Mouse (Mus musculus) forebrain, postnatal 0 days (tissue): ENCODE data around the gene Anks1. TPM values are rescaled to one million over a fixed set of nuclear protein-coding genes. Genes with fewer than 3 reads are reported as not detected.
A peak's percentile ranks its signal among the peaks of the same experiment; 100 is the strongest.

Experiments used
- ATAC-seq: fragments of 200-750 bp; cut with Nextera tagmentation; 2 replicates; pipeline ENCODE4 v1.8.0; 2017; ENCODE audit warnings: mild to moderate bottlenecking, moderate library complexity
- DNase-seq: peaks from one replicate; pipeline ENCODE4 v3.0.0-alpha.2; 2015
- H3K27ac ChIP-seq: fragments of 300-500 bp; sonication (generic); 2 replicates; pipeline ENCODE4 v1.5.1; 2014; ENCODE audit warnings: low read depth, mild to moderate bottlenecking, antibody characterized with exemption, low read length, moderate library complexity, mixed read lengths
- H3K27me3 ChIP-seq: fragments of 300-500 bp; sonication (generic); 2 replicates; pipeline ENCODE4 v1.6.1; 2014; ENCODE audit warnings: mild to moderate bottlenecking, low read length, mixed read lengths; ENCODE audit not compliant: insufficient read depth
- H3K36me3 ChIP-seq: fragments of 300-500 bp; sonication (generic); 2 replicates; pipeline ENCODE4 v1.6.1; 2014; ENCODE audit warnings: mild to moderate bottlenecking, moderate library complexity; ENCODE audit not compliant: insufficient read depth
- H3K4me1 ChIP-seq: fragments of 300-500 bp; sonication (generic); 2 replicates; pipeline ENCODE4 v1.6.1; 2014; ENCODE audit warnings: antibody characterized with exemption; ENCODE audit not compliant: insufficient read depth
- H3K4me2 ChIP-seq: fragments of 300-500 bp; sonication (generic); 2 replicates; pipeline ENCODE4 v1.6.1; 2014; ENCODE audit warnings: low read depth, mild to moderate bottlenecking, moderate library complexity
- H3K4me3 ChIP-seq: fragments of 300-500 bp; sonication (generic); 2 replicates; pipeline ENCODE4 v1.5.1; 2014; ENCODE audit warnings: low read depth, low read length, mixed read lengths
- H3K9ac ChIP-seq: fragments of 300-500 bp; sonication (generic); 2 replicates; pipeline ENCODE4 v1.6.1; 2014; ENCODE audit warnings: mild to moderate bottlenecking
- H3K9me3 ChIP-seq: fragments of 300-500 bp; sonication (generic); 2 replicates; pipeline ENCODE4 v1.6.1; 2016; ENCODE audit warnings: low read length
- CTCF ChIP-seq: sonication (generic); IDR thresholded peaks from 2 replicates; pipeline ENCODE4 v1.5.1; 2016; ENCODE audit warnings: antibody characterized with exemption, control low read depth, low read depth
- WGBS: fragments of 180-500 bp; shearing (Covaris S2); extraction: QIAGEN DNeasy Blood & Tissue Kit; methylation state at CpG from one replicate; pipeline ENCODE4 v1.1.7; 2014; 5-methylcytosine and 5-hydroxymethylcytosine counted together
- polyA plus RNA-seq: library from polyadenylated mRNA; unstranded; fragments of >200 nt; fragmentation: Nextera tagmentation; extraction: Ambion mirVana; gene quantifications from 2 replicates; pipeline ENCODE4 v1.2.1, GENCODE M21; 2015
- total RNA-seq: library from RNA; depleted of rRNA; stranded (reverse); fragments of >200 nt; gene quantifications from 2 replicates; pipeline ENCODE4 v1.2.3, GENCODE M21; 2014

Anks1 gene
- total and polyA plus RNA-seq, 2 experiments from 2014 or later = 21.1 to 67.4 TPM

GRCm38 (mm10) chr17:28013259-28013875, 104.3 kb downstream of the Anks1 start:
- H3K4me2 ChIP-seq = peak overlapping the region; percentile 36
- peak; percentile 84 for DNase-seq
- H3K4me1 ChIP-seq = peaks cover 15% of the 10 kb centered on the region
- no peak overlapping the region for H3K4me3 ChIP-seq
- TF ChIP-seq CTCF = peak; percentile 81
- H3K9ac ChIP-seq = peak overlapping the region; percentile 39; the same call in 1 of the 2 replicates
- no peaks in the 10 kb centered on the region for H3K27me3 ChIP-seq
- H3K27ac ChIP-seq = peak overlapping the region; percentile 62
- H3K9me3 ChIP-seq = no peaks in the 10 kb centered on the region
- 15% methylated on average over 12 of the region's 12 CpGs for WGBS
- peaks cover 3% of the 10 kb centered on the region for H3K36me3 ChIP-seq
- peak; percentile 95 for ATAC-seq

GRCm38 (mm10) chr17:28014449-28014848, 105.3 kb downstream of the Anks1 start:
- ATAC-seq = no peak
- Histone ChIP-seq H3K36me3 (no peaks in the 10 kb centered on the region), H3K4me3 (no peak overlapping the region), H3K4me2 (no peak overlapping the region), H3K9ac (no peak overlapping the region), H3K27me3 (no peaks in the 10 kb centered on the region), H3K9me3 (no peaks in the 10 kb centered on the region), H3K27ac (no peak overlapping the region), H3K4me1 (peaks cover 15% of the 10 kb centered on the region)
- TF ChIP-seq CTCF = no peak
- WGBS = 52% methylated on average over 4 of the region's 4 CpGs
- DNase-seq = no peak

- TF ChIP-seq CTCF = no peak
- ATAC-seq (no peak), DNase-seq (no peak)
- Histone ChIP-seq H3K9ac (no peak overlapping the region), H3K36me3 (no peaks in the 10 kb centered on the region), H3K9me3 (no peaks in the 10 kb centered on the region), H3K27ac (peak overlapping the region; percentile 17; the same call in 1 of the 2 replicates), H3K27me3 (no peaks in the 10 kb centered on the region), H3K4me3 (no peak overlapping the region), H3K4me1 (peaks cover 15% of the 10 kb centered on the region), H3K4me2 (no peak overlapping the region)
- WGBS = 84% methylated on average over 17 of the region's 17 CpGs
Observed at GRCm38 (mm10) chr17:28015068-28015730, 106.1 kb downstream of the Anks1 start.

GRCm38 (mm10) chr17:28016056-28016797, 107.1 kb downstream of the Anks1 start:
- H3K27ac ChIP-seq = no peak overlapping the region
- DNase-seq = no peak
- ATAC-seq = no peak

GRCm38 (mm10) chr17:28018344-28018743, 109.2 kb downstream of the Anks1 start:
- no peak overlapping the region for H3K9ac ChIP-seq
- no peak for TF ChIP-seq CTCF
- DNase-seq (no peak), ATAC-seq (no peak)
- no peaks in the 10 kb centered on the region for H3K27me3 ChIP-seq
- no peak overlapping the region for H3K4me3 ChIP-seq
- H3K27ac ChIP-seq = no peak overlapping the region
- H3K4me2 ChIP-seq = no peak overlapping the region
- H3K4me1 ChIP-seq = peaks cover 13% of the 10 kb centered on the region; the same call in 1 of the 2 replicates
- WGBS = 54% methylated on average over 6 of the region's 6 CpGs
- H3K36me3 ChIP-seq = no peaks in the 10 kb centered on the region
- no peaks in the 10 kb centered on the region for H3K9me3 ChIP-seq

More at GRCm38 (mm10) chr17:28016056-28016797, 107.1 kb downstream of the Anks1 start:
- Histone ChIP-seq H3K4me3 (no peak overlapping the region), H3K4me1 (peaks cover 15% of the 10 kb centered on the region), H3K4me2 (no peak overlapping the region), H3K27me3 (no peaks in the 10 kb centered on the region), H3K9ac (no peak overlapping the region), H3K9me3 (no peaks in the 10 kb centered on the region), H3K36me3 (no peaks in the 10 kb centered on the region)
- WGBS = 75% methylated on average over 8 of the region's 8 CpGs
- TF ChIP-seq CTCF = no peak

- no peaks in the 10 kb centered on the region for H3K27me3 ChIP-seq
- no peak overlapping the region for H3K27ac ChIP-seq
- no peak overlapping the region for H3K9ac ChIP-seq
- H3K4me2 ChIP-seq = no peak overlapping the region
- WGBS = 51% methylated on average over 11 of the region's 11 CpGs
- TF ChIP-seq CTCF = no peak
- no peak overlapping the region for H3K4me3 ChIP-seq
- no peaks in the 10 kb centered on the region for H3K36me3 ChIP-seq
- H3K4me1 ChIP-seq = peaks cover 14% of the 10 kb centered on the region
- H3K9me3 ChIP-seq = no peaks in the 10 kb centered on the region
- ATAC-seq (no peak), DNase-seq (no peak)
Observed at GRCm38 (mm10) chr17:28018776-28019175, 109.7 kb downstream of the Anks1 start.
